Mouse (Mus musculus) embryonic facial prominence, embryonic 12.5 days (tissue): Measurements from ENCODE around the gene Mrps7. TPM values are rescaled to one million over a fixed set of nuclear protein-coding genes. Genes with fewer than 3 reads are reported as not detected.
A peak's percentile ranks its signal among the peaks of the same experiment; 100 is the strongest.

Source experiments
- ATAC-seq: fragments of 200-750 bp; cut with Nextera tagmentation; 2 replicates; pipeline ENCODE4 v1.8.0; 2017; ENCODE audit not compliant: insufficient number of reproducible peaks, insufficient read depth, low FRiP score, low TSS enrichment
- H3K27ac ChIP-seq: fragments of 300-500 bp; sonication (generic); 2 replicates; pipeline ENCODE4 v1.5.1; 2016; ENCODE audit warnings: mild to moderate bottlenecking
- H3K27me3 ChIP-seq: fragments of 300-500 bp; sonication (generic); 2 replicates; pipeline ENCODE4 v1.6.1; 2016; ENCODE audit warnings: mild to moderate bottlenecking, moderate library complexity
- H3K36me3 ChIP-seq: fragments of 300-500 bp; sonication (generic); 2 replicates; pipeline ENCODE4 v1.6.1; 2016; ENCODE audit warnings: mild to moderate bottlenecking
- H3K4me1 ChIP-seq: fragments of 300-500 bp; sonication (generic); 2 replicates; pipeline ENCODE4 v1.6.1; 2016
- H3K4me2 ChIP-seq: fragments of 300-500 bp; sonication (generic); replicated peaks from 2 replicates; pipeline ENCODE4 v1.6.1; 2016; ENCODE audit warnings: mild to moderate bottlenecking, moderate library complexity
- H3K4me3 ChIP-seq: fragments of 300-500 bp; sonication (generic); 2 replicates; pipeline ENCODE4 v1.5.1; 2016; ENCODE audit warnings: mild to moderate bottlenecking
- H3K9ac ChIP-seq: fragments of 300-500 bp; sonication (generic); 2 replicates; pipeline ENCODE4 v1.6.1; 2016; ENCODE audit warnings: mild to moderate bottlenecking, moderate library complexity
- H3K9me3 ChIP-seq: fragments of 300-500 bp; sonication (generic); 2 replicates; pipeline ENCODE4 v1.6.1; 2016; ENCODE audit warnings: mild to moderate bottlenecking, moderate library complexity
- WGBS: fragments of 180-500 bp; shearing (Covaris S2); methylation state at CpG from one replicate; pipeline ENCODE4 v1.1.7; 2016; 5-methylcytosine and 5-hydroxymethylcytosine counted together
- polyA plus RNA-seq: library from polyadenylated mRNA; unstranded; fragments of >200 nt; fragmentation: Nextera tagmentation; extraction: Ambion mirVana; gene quantifications from 2 replicates; pipeline ENCODE4 v1.2.1, GENCODE M21; 2016

Mrps7 gene
- polyA plus RNA-seq, 1 experiment from 2014 or later: 95.9 TPM

- Histone ChIP-seq H3K9me3 (no peaks in the 10 kb centered on the region), H3K4me2 (no peak overlapping the region), H3K27me3 (no peaks in the 10 kb centered on the region), H3K4me1 (no peaks in the 10 kb centered on the region), H3K4me3 (no peak overlapping the region), H3K27ac (no peak overlapping the region), H3K36me3 (peaks cover 51% of the 10 kb centered on the region), H3K9ac (no peak overlapping the region)
- ATAC-seq: no peak
- 93% methylated on average over 7 of the region's 7 CpGs for WGBS
These were observed 16.2 kb downstream of the Mrps7 start for GRCm38 (mm10) chr11:115619949-115620348.

DNA sequence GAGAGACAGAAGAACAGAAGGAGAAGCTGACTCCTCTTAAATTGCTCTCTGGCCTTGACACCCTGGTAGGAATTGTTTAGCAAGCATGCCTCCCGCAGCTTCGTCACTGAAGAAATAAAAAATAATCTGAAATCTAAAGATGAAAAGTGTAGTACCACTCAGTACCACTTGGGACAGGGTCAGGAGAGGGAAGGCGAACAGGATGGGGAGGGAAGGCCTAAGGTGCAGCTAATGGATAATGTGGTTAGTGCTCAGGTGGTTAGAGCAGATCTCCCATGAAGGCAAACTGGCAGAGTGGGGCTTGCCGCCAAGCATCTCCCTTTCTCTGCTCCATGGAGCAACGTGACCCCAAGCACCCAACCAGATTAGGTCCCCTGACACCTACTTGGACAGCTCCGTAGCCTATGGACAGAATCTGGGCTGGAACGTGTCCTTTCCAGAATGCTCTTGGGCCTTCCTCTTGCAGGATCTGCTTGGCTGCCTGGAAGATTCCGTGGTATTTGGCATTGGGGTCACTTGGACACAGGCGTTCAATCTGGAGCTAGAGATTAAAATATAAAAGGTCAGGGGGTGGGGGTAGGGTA, 19.9 kb downstream of the Mrps7 start:
- H3K9ac ChIP-seq: no peak overlapping the region
- no peak for ATAC-seq
- H3K27ac ChIP-seq: no peak overlapping the region
- peaks cover 43% of the 10 kb centered on the region for H3K36me3 ChIP-seq
- H3K9me3 ChIP-seq: no peaks in the 10 kb centered on the region
- H3K27me3 ChIP-seq: no peaks in the 10 kb centered on the region
- H3K4me2 ChIP-seq: no peak overlapping the region
- peaks cover 9% of the 10 kb centered on the region; the same call in 1 of the 2 replicates for H3K4me1 ChIP-seq
- H3K4me3 ChIP-seq: no peak overlapping the region
- 72% methylated on average over 9 of the region's 9 CpGs for WGBS

DNA sequence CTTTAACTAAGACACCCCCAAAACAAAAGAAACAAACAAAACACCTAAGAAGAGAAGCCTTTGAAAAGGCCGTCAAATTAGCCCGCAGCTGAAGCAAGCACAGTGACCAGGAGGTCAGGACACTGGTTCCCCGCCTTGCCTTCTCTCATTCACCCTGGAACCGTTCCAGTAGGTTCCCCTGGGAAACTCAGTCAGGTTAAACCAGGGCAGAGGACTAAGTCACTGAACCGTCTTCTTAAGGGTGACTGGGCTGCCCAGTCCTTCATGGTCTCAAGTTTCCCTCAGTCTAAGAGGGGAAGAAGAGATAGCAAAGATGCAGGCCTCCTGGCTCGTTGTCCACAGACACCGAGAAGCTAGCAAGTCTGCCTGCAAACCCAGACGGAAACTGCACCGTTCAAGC, 22.2 kb downstream of the Mrps7 start:
- Histone ChIP-seq H3K27me3 (no peaks in the 10 kb centered on the region), H3K4me3 (no peak overlapping the region), H3K9ac (no peak overlapping the region), H3K4me2 (no peak overlapping the region), H3K27ac (no peak overlapping the region), H3K4me1 (peaks cover 9% of the 10 kb centered on the region; the same call in 1 of the 2 replicates), H3K9me3 (no peaks in the 10 kb centered on the region), H3K36me3 (peaks cover 30% of the 10 kb centered on the region)
- no peak for ATAC-seq
- WGBS: 81% methylated on average over 9 of the region's 9 CpGs

GRCm38 (mm10) chr11:115626824-115627616, 23.3 kb downstream of the Mrps7 start:
- H3K9ac ChIP-seq: peak overlapping the region; percentile 74; the same call in 1 of the 2 replicates
- ATAC-seq: no peak
- H3K4me2 ChIP-seq: peak overlapping the region; percentile 92
- no peaks in the 10 kb centered on the region for H3K27me3 ChIP-seq
- no peaks in the 10 kb centered on the region for H3K9me3 ChIP-seq
- H3K4me1 ChIP-seq: peaks cover 9% of the 10 kb centered on the region; the same call in 1 of the 2 replicates
- WGBS: 51% methylated on average over 11 of the region's 11 CpGs
- no peak overlapping the region for H3K27ac ChIP-seq
- peak overlapping the region; percentile 74 for H3K4me3 ChIP-seq
- H3K36me3 ChIP-seq: peaks cover 19% of the 10 kb centered on the region

DNA sequence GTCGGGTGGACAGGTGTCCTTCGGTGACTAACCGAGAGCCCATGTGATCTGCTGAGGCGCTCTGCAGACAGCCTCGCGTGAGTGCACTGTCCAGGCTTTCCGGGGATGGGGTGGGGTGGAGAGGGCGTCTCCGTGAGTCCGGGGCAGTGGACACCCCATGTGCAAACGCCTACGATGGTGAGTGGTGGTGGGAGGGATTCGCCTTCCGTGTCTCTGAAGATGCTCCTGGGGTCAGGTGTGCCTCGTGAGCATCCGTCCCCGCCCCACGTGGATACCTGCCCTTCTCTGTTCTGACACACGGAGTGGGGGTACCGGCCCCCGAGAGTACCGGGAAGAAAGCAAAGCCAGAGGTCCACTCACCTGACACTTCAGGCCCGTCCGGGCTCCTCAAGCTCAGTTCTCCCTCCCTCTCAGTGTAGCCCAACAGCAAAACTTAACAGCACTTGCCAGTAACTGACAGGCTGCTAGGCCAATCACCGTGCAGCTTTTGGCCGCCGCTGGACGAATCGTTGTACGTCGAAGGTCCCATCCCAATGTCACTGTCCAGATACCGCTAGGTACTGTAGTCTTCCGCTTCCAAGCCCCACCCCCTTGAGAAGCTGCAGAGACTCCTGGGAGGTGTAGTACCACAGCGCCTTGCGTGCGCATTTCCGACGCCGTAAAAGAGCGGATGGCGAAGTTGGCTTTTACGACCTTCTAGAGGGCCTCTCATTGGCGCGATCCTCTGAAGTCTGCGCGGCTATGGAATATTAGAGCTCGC, 24.2 kb downstream of the Mrps7 start, which contains the start of gene Slc25a19:
Slc25a19 (minus strand) TSS at position 591 of the 760 bp plus-strand sequence.
- Histone ChIP-seq H3K4me1 (peaks cover 9% of the 10 kb centered on the region; the same call in 1 of the 2 replicates), H3K9ac (peak within 1 kb of the TSS; percentile 74), H3K4me2 (peak within 1 kb of the TSS; percentile 92), H3K9me3 (no peaks in the 10 kb centered on the region), H3K4me3 (peak within 1 kb of the TSS; percentile 74), H3K27ac (no peak within 1 kb of the TSS), H3K27me3 (no peaks in the 10 kb centered on the region), H3K36me3 (peaks cover 11% of the 10 kb centered on the region)
- WGBS: under 1% methylated on average over 47 of the region's 47 CpGs
- ATAC-seq: peak; percentile 99

GRCm38 (mm10) chr11:115628465-115629101, 24.9 kb downstream of the Mrps7 start:
- 0 out of 2 replicates have a peak, but pooled peaks cover 5% of the 10 kb centered on the region for H3K36me3 ChIP-seq
- peak overlapping the region; percentile 32; the same call in 1 of the 2 replicates for H3K9ac ChIP-seq
- WGBS: 54% methylated on average over 13 of the region's 13 CpGs
- peak overlapping the region; percentile 45 for H3K4me2 ChIP-seq
- H3K4me3 ChIP-seq: peak overlapping the region; percentile 74
- H3K27me3 ChIP-seq: no peaks in the 10 kb centered on the region
- H3K27ac ChIP-seq: no peak overlapping the region
- no peaks in the 10 kb centered on the region for H3K9me3 ChIP-seq
- H3K4me1 ChIP-seq: peaks cover 9% of the 10 kb centered on the region; the same call in 1 of the 2 replicates
- ATAC-seq: 0 out of 2 replicates have a peak, but pooled peaks have one; percentile 17

GRCm38 (mm10) chr11:115629734-115630531, 26.2 kb downstream of the Mrps7 start:
- whole genome bisulfite sequencing: 88% methylated on average over 13 of the region's 13 CpGs

DNA sequence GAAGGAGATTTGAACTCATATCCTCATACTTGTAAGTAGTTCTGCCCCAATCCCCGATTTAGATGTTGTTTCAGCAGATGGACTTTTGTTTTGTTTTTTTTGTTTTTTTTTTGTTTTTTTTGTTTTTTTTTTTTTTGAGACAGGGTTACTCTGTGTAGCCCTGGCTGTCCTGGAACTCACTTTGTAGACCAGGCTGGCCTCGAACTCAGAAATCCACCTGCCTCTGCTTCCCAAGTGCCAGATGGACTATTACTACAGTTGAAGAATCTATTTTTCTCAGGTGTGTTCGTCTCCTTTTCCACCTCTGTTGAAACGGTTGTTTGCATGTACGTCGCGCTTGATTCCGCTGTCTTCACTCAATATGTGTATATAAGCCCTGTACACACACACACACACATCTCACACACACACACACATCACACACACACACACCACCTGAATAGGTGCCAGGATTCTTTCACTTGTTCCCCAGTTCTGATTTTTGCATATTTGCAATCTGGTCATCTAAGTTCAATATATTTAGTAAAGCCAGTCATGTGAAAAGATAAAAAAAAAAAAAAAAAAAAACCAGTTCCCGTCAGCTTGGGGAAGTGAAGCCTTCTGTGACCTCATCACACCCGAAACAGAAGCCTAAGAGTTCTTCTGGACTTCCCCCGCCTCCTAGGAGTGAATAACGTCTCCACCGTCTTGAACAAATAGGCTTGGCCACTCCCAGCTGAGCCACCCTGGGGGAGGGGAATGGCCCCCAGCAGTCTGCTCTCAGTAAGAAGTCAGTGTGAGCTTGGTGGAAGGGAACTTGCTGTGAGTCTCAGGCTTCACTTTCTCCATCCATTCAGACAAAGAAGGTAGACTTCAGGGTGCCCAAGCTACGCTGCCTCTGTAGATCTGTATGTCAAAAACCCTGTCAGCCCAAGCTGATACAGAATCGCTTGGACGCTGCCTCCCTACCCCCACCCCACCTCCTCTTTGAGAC, 27.1 kb downstream of the Mrps7 start:
- ATAC-seq: no peak
- Histone ChIP-seq H3K9ac (no peak overlapping the region), H3K9me3 (no peaks in the 10 kb centered on the region), H3K4me2 (no peak overlapping the region), H3K4me1 (peaks cover 12% of the 10 kb centered on the region; the same call in 1 of the 2 replicates), H3K27me3 (no peaks in the 10 kb centered on the region), H3K27ac (no peak overlapping the region), H3K4me3 (no peak overlapping the region), H3K36me3 (no peaks in the 10 kb centered on the region)
- WGBS: 50% methylated on average over 16 of the region's 16 CpGs

More at GRCm38 (mm10) chr11:115629734-115630531, 26.2 kb downstream of the Mrps7 start:
- H3K27ac ChIP-seq: no peak overlapping the region
- H3K4me2 ChIP-seq: no peak overlapping the region
- no peak overlapping the region for H3K4me3 ChIP-seq
- peaks cover 12% of the 10 kb centered on the region; the same call in 1 of the 2 replicates for H3K4me1 ChIP-seq
- no peak for ATAC-seq
- H3K9me3 ChIP-seq: no peaks in the 10 kb centered on the region
- 0 out of 2 replicates have a peak, but pooled peaks cover 3% of the 10 kb centered on the region for H3K36me3 ChIP-seq
- H3K27me3 ChIP-seq: no peaks in the 10 kb centered on the region
- no peak overlapping the region for H3K9ac ChIP-seq

GRCm38 (mm10) chr11:115631505-115631890, 27.8 kb downstream of the Mrps7 start:
- no peak for ATAC-seq
- H3K27me3 ChIP-seq: no peaks in the 10 kb centered on the region
- peaks cover 12% of the 10 kb centered on the region; the same call in 1 of the 2 replicates for H3K4me1 ChIP-seq
- H3K4me2 ChIP-seq: no peak overlapping the region
- no peak overlapping the region for H3K9ac ChIP-seq
- no peaks in the 10 kb centered on the region for H3K36me3 ChIP-seq
- H3K27ac ChIP-seq: no peak overlapping the region
- H3K4me3 ChIP-seq: no peak overlapping the region
- 12% methylated on average over 3 of the region's 3 CpGs for WGBS
- no peaks in the 10 kb centered on the region for H3K9me3 ChIP-seq

GRCm38 (mm10) chr11:115632247-115632646, 28.5 kb downstream of the Mrps7 start:
- no peak overlapping the region for H3K9ac ChIP-seq
- no peaks in the 10 kb centered on the region for H3K9me3 ChIP-seq
- H3K4me1 ChIP-seq: peaks cover 6% of the 10 kb centered on the region; the same call in 1 of the 2 replicates
- WGBS: 75% methylated on average over 7 of the region's 7 CpGs
- H3K36me3 ChIP-seq: no peaks in the 10 kb centered on the region
- no peak overlapping the region for H3K4me2 ChIP-seq
- H3K27me3 ChIP-seq: no peaks in the 10 kb centered on the region
- H3K27ac ChIP-seq: no peak overlapping the region
- no peak overlapping the region for H3K4me3 ChIP-seq
- no peak for ATAC-seq
